Mouse (Mus musculus) cerebellum, adult 9-10 months (tissue): ENCODE measurements around the gene Npepps.
A peak's percentile ranks its signal among the peaks of the same experiment; 100 is the strongest.
"Not testable (repeated sequence)": the region's sequence is repeated elsewhere in the genome, so short reads cannot be mapped to it uniquely, and the experiment has no call there.

Experiments
- DNase-seq: peaks from one replicate; pipeline ENCODE4 v3.0.0; 2022

Gene Npepps

GRCm38 (mm10) chr11:97280216-97280861, at the start of gene Npepps:
Npepps (minus strand) TSS chr11:97280638.
- peak; percentile 79 for DNase-seq

DNA sequence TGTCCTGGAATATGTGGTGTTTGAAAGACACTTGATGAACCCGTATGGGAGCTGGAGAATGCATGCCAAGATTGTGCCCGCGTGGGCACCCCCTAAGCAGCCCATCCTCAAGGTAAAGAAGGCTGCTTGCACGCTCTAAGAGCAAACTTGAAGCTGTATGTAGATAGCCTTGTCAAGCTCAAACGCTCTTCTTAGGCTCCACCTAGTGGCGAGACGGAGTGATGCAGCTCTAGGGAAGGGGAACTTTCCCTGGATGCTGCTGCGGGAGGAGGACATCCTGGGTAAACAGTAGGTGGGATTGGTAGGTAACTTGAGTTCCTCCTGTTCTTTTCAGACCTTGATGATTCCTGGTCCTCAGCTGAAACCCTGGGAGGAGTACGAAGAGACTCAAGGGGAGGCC, 47.7 kb upstream of the Npepps start:
- no peak for DNase-seq

DNA sequence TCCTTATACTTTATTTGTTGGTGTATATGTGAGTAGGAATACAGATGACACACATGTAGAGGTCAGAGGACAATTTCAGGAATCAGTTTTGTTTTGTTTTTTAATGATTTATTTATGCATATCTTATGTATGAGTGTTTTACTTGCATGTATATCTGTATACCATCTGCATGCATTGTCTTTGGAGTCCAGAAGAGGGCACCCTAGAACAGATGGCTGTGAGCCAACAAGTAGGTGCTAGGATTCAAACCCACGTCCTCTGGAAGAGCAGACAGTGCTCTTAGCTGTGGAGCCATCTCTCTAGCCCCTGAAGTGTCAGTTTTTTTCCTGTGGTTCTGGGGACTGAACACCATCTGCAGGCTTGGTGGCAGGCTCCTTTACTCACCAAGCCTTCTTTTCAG, 44.8 kb upstream of the Npepps start:
- DNase-seq: no peak

GRCm38 (mm10) chr11:97321894-97322600, 41.6 kb upstream of the Npepps start:
- not testable (repeated sequence) for DNase-seq

- DNase-seq: no peak
Measured at GRCm38 (mm10) chr11:97321197-97321596, 40.8 kb upstream of the Npepps start.

- peak; percentile 99 for DNase-seq
Measured at GRCm38 (mm10) chr11:97315504-97316503, 35.4 kb upstream of the Npepps start, which contains the start of gene Mrpl45. Mrpl45 (plus strand) TSS chr11:97315716.

DNA sequence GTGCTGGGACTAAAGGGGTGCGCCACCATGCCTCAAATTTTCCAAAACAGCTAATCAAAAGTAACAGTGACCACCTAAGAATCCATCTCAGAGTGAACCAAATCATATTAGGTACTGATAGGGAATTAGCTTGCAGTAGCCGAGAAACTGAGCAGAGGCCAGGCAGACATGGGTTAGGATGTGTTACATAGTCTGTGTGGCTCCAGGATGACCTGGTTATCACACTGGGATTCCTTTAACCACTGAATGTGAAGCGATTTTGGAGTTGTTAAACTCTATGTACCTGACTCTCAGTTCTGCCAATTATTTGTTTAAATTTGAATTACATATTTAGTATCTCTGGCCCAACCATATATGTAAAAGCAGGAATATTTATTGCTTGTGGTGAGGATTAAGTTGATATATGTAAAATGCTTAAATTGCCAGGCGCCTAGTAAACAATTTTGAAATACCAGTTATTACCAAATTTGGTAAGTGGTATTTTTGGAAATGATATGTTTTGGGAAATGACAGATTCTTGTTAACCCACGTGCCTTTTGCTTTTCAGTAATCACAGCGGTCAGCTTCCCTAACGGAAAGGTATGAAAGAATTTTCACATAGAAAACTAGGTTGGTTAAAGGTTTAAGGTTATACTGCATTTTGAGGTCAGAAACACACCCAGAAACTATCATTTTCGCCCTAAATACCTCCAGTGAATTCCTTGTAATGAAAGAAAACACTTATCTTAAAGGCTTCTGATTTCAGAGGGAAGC, 34.5 kb upstream of the Npepps start:
- peak; percentile 52 for DNase-seq

DNA sequence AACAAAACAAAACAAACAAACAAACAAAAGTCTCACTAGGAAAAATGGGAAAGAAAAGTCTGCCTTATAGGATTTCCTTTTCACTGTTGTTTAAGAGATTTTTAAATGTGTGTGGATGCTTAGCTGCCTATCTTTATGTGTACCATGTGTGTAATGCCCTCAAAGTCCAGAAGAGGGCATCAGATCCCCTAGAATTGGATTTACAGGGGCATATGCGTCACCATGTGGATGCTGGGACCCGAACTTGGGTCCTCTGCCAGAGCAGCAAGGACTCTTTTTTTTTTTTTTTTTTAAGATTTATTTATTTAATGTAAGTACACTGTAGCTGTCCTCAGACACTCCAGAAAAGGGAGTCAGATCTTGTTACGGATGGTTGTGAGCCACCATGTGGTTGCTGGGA, 33.7 kb upstream of the Npepps start:
- peak; percentile 68 for DNase-seq

DNA sequence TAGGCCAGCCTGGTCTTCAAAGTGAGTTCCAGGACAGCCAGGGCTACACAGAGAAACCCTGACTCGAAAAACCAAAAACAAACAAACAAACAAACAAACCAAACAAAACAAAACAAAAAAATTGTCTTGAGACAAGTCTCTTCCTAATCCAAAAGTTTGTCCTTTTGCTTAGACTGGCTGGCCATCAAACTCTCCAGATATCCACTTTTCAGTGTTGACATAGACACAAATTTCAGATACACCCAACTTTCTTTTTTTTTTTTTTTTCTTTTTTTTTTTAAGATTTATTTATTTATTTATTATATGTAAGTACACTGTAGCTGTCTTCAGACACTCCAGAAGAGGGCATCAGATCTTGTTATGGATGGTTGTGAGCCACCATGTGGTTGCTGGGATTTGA, 32.4 kb upstream of the Npepps start:
- DNase-seq: not testable (repeated sequence)

- peak; percentile 39 for DNase-seq
Measured at GRCm38 (mm10) chr11:97310895-97311631, 30.6 kb upstream of the Npepps start.

DNA sequence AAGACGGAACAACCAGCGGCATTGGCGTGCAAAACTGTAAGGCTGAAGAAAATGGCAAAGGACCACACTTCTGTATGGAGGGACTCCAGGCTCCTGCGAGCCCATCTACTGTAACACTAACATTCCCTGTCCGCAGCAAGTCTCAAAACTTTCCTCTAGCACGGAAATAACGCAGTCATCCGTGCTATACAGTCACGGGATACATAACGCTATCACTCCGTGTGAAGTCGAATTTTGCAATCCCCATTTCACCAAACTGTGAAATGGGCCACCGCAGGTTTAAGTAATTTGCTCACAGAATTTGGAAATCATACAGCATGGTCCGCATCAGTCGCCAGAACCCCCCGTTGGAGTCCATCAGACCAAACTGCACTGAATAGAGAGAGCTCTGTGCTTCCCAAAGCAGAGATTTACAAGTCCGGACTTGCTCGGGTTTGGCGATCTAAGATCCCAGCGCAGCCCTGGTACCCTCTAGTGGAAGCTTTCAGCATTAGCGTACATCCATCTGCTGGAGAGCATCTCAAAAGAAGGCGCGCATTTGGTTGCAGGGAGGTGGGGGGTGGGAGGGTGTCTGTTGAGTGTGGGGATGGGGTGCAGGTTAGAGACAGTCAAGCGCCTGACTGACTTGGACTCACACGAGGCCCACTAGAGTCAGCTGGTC, 29.6 kb upstream of the Npepps start:
- peak; percentile 88 for DNase-seq

DNA sequence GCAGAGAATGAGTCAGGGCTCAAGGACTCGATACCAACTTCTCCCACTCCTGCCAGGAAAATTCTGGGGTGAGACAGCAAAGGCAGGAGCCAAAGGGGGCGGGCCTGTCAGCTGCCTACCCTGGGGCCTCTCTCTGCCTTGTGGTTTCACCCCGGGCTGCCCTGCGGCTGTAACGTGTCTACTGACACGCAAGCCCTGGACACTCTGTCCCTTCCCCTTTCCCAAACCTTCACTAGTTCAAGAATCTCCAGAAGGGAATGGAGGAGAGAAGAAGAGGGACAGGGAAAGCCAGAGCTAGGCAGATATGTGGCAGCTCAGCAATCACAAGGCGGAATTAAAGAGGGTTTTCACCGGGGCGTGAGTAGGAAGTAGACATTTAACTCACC, 29.0 kb upstream of the Npepps start:
- peak; percentile 58 for DNase-seq

DNA sequence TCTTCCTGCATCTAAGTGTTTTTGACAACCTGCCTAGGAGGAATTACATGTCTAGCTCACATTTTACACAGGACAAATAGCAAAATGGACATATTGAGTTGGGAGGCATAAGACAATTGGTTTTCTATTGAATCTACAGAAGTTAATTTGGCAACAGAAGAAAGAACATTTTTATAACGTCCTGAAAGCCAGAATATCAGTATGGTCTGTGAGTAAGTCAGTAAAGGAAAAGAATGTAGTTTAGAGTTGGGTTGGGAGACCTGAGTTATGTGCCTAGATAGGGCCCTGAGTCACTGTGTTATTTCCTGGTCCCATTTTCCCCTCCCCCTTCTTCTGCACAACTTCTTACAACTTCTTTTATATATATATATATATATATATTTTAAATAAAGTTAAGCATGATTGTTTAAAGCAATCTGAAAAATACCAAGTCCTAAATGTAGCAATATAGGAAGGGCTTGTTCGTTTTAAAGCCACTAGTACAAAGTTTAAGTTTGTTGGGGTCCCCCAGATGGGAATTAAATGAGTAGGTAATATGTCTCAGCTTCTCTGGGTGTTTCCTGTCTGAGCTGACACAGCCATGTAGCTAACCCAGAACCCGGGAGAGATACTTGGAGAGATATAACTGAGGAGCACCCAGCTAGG, 28.5 kb upstream of the Npepps start:
- no peak for DNase-seq

DNA sequence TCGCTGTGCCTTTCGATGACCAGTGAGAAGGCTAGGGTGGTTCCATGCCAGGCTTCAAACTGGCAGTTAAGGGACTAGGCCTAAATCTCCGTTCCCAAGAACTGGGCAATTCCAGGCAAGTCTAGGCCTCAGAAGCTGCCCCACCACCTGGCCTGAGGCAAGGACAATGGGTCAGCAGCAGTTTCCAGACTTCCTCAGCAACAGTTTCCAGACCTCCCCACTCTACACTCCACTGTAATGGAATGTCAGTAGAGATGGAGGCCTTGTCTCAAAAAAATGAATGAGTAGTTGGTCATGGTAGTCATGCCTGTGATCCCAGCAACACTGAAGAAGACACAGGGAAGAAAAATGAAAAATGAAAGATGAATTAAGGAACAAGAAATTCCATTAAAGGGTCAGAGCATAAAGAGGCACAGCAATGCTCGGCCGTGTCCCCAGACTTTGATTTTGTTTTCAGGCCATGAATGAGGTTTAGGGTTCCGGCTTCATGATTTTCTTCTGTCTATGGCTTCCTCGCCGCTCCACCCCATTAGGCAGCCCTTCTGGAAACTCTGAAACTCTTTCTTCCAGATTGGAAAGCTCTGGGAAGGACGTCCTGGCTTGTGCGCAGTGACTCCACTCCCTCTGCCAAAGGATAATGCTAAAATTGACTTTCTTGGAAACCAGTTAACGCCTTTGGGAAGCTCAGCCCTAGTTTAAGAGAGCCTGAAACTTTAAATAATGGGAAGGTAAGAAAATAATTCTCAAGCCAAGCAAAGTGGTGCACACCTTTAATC, 27.0 kb upstream of the Npepps start:
- DNase-seq: no peak

DNA sequence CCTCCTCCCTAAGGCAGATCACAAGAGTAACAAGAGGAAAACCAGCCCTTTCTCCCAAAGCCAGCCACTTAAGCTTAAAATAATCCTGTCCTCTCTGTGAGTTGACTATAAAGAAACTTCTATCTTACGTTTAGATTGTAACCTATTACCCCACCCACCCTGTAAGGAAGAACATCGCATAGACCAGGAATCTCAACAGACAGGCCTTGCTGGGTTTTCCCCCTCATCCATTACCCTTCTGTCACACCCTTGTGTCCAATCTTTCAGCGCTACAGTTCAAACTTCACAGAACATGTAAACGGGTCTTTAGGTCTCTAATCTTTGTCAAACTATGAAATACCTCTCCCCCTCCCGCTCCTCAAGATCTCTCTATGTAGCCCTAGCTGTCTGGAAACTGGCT, 24.2 kb upstream of the Npepps start:
- DNase-seq: no peak

- no peak for DNase-seq
Measured at GRCm38 (mm10) chr11:97302231-97302781, 21.9 kb upstream of the Npepps start.

- DNase-seq: no peak
Measured at GRCm38 (mm10) chr11:97301406-97301805, 21.0 kb upstream of the Npepps start.

DNA sequence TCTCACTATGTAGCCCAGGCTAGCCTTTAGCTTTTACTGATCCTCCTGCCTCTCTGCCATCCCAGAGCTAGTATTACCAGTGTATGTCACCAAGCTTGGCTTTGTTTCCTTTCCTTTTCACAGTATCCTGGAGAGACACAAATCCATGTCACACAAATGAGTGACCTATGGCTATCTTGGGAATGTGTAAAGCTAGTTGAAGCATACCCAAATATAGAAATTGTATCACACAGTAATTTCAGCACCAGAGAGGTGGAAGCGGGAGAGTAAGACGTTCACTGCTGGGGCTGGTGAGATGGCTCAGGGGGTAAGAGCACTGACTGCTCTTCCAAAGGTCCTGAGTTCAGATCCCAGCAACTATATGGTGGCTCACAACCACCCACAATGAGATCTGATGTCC, 19.5 kb upstream of the Npepps start:
- no peak for DNase-seq

DNA sequence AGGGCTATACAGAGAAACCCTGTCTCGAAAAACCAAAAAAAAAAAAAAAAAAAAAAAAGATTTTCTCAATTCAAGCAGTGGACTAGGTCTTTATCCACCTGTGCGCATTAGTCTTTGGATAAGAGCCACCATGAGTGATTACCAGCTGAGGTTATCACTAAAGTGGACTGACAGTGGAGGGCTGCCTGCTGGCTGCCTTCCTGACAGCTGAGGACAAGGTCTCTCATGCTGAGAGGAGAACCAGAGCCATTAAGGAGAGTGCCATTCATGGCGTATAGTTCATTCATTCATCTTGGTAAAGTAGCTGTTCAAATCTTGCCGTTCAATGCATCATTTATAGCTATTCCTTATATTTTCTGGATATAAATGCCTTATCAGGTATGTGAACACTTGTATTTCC, 16.1 kb upstream of the Npepps start:
- no peak for DNase-seq

- no peak for DNase-seq
Measured at GRCm38 (mm10) chr11:97292731-97293130, 12.3 kb upstream of the Npepps start.
